Mouse (Mus musculus) neural tube, embryonic 13.5 days (tissue): ENCODE results near the gene Ssh3. TPM values are rescaled to one million over a fixed set of nuclear protein-coding genes. Genes with fewer than 3 reads are reported as not detected.
A peak's percentile ranks its signal among the peaks of the same experiment; 100 is the strongest.

Source experiments
- ATAC-seq: fragments of 200-750 bp; cut with Nextera tagmentation; 2 replicates; pipeline ENCODE4 v1.8.0; 2017; ENCODE audit warnings: low read depth, mild to moderate bottlenecking, moderate TSS enrichment, moderate library complexity
- H3K27ac ChIP-seq: fragments of 300-500 bp; sonication (generic); replicated peaks from 2 replicates; pipeline ENCODE4 v1.5.1; 2015; ENCODE audit warnings: moderate library complexity, mild to moderate bottlenecking, inconsistent platforms
- H3K27me3 ChIP-seq: fragments of 300-500 bp; sonication (generic); 2 replicates; pipeline ENCODE4 v1.6.1; 2015; ENCODE audit warnings: mild to moderate bottlenecking, inconsistent platforms
- H3K36me3 ChIP-seq: fragments of 300-500 bp; sonication (generic); 2 replicates; pipeline ENCODE4 v1.6.1; 2015; ENCODE audit warnings: mild to moderate bottlenecking, inconsistent platforms
- H3K4me1 ChIP-seq: fragments of 300-500 bp; sonication (generic); replicated peaks from 2 replicates; pipeline ENCODE4 v1.6.1; 2015; ENCODE audit warnings: inconsistent platforms
- H3K4me2 ChIP-seq: fragments of 300-500 bp; sonication (generic); 2 replicates; pipeline ENCODE4 v1.6.1; 2015; ENCODE audit warnings: inconsistent platforms, mild to moderate bottlenecking, moderate library complexity
- H3K4me3 ChIP-seq: fragments of 300-500 bp; sonication (generic); 2 replicates; pipeline ENCODE4 v1.5.1; 2015; ENCODE audit warnings: mild to moderate bottlenecking, inconsistent platforms
- H3K9ac ChIP-seq: fragments of 300-500 bp; sonication (generic); 2 replicates; pipeline ENCODE4 v1.6.1; 2015; ENCODE audit warnings: moderate library complexity, mild to moderate bottlenecking, inconsistent platforms
- H3K9me3 ChIP-seq: fragments of 300-500 bp; sonication (generic); 2 replicates; pipeline ENCODE4 v1.6.1; 2016; ENCODE audit warnings: inconsistent platforms
- WGBS: fragments of 180-500 bp; shearing (Covaris S2); methylation state at CpG from one replicate; pipeline ENCODE4 v1.1.7; 2015; 5-methylcytosine and 5-hydroxymethylcytosine counted together
- polyA plus RNA-seq: library from polyadenylated mRNA; unstranded; fragments of >200 nt; fragmentation: Nextera tagmentation; extraction: Ambion mirVana; gene quantifications from 2 replicates; pipeline ENCODE4 v1.2.1, GENCODE M21; 2015

The Ssh3 gene
- 7.2 and 8.2 TPM in 2 replicates for polyA plus RNA-seq

DNA sequence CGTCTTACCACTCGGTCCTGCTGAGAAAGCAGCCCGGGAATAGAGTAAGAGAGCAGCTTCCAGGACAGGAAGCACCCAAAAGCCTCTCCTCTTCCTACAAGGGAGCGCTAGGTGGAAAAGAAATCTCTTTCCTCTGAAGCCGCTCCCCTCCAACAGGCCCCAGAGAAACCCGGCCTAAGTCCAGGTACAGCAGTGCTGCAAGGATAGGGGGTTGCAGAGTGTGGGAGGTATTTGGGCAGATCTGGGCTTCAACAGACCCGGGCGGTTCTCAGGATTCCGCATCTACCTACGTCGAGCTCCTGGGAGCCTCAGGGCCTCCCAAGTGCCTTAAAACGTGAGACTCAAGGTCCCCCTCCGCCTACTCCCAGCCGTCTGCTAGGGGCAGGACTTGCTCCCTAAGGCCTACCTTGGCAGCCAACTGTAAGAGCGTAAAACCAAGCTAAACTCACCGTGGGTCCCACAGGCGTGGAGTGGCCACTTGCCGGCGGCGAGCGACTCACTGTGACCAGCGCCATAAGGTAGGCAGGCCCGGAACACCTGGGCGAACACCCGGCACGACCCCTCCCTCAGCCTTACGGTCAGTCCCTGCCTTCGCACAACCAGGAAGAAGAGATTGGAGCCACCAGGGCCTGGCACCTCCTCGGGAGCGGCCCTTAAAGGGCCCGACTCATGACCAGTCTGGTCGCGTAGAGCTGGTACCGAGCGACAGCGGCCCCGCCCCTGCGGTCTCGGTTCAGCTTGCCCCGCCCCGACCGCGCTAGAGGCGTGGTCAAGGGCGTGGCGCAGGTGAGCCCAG is at the start of gene Ssh3:
Gene Ssh3, minus strand, starts transcription at position 615 of the 796 bp plus-strand sequence.
- no peak within 1 kb of the TSS for H3K27ac ChIP-seq
- WGBS: 6% methylated on average over 46 of the region's 46 CpGs
- H3K4me2 ChIP-seq: peak within 1 kb of the TSS; percentile 56
- peaks cover 44% of the 10 kb centered on the region for H3K27me3 ChIP-seq
- peak; percentile 66 for ATAC-seq
- H3K9ac ChIP-seq: peak within 1 kb of the TSS; percentile 56
- peaks cover 9% of the 10 kb centered on the region for H3K4me1 ChIP-seq
- no peaks in the 10 kb centered on the region for H3K9me3 ChIP-seq
- peak within 1 kb of the TSS; percentile 34 for H3K4me3 ChIP-seq
- peaks cover 24% of the 10 kb centered on the region for H3K36me3 ChIP-seq

DNA sequence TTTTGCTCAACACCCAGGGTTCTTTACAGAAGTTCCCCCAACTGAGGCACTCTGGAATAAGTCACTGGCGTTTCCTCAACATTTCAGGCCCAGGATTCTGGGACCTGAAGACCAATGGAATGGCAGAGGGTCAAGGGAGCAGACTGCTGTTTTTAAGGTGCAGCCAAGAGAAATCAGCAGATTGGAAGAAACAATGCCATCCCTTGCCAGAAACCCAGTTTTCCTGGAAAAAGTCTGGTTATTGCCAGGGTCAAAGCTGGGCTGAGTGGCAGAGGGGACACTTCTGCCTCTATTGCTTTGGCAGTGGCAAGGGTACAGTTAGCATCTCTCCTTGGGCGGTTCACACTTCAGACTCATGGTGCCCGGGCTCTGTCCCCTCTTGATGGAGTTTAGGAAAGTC is 48.2 kb upstream of the Ssh3 start:
- ATAC-seq: no peak
- H3K4me3 ChIP-seq: no peak overlapping the region
- H3K9me3 ChIP-seq: no peaks in the 10 kb centered on the region
- no peaks in the 10 kb centered on the region for H3K27me3 ChIP-seq
- no peak overlapping the region for H3K9ac ChIP-seq
- H3K4me2 ChIP-seq: no peak overlapping the region
- WGBS: 93% methylated on average over 3 of the region's 3 CpGs
- no peaks in the 10 kb centered on the region for H3K4me1 ChIP-seq
- H3K36me3 ChIP-seq: peaks cover 75% of the 10 kb centered on the region
- no peak overlapping the region for H3K27ac ChIP-seq

DNA sequence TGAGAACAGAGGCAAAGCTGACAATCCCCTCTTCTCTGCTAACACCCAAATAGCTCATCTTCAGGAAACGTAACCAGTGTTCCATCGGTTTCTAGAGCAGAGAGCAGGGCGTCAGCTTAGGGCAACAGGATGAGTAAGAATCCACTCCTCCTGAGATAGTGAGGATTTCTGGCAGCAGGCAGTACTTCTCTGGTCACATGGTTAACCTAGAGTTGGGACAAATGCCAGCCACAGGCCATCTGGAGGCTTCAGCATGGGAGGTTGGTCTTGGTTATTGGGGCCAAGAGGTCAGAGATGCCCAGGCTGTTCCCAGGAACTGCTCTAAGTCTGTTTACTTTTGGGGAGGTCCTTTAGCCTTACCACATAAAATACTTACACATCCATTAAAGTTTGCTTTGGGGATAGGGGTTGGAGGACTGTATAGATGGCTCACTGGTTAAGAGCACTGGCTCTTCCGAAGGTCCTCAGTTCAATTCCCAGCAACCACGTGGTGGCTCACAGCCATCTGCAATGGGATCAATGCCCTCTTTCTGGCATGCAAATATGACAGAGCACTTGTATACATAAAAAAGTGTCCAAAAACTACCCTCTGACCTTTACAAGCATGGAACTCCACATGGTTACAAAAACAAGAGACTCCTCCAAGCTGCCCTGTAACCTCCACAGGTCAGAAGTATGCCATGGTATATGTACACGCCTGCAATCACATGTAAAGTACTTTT is 46.4 kb upstream of the Ssh3 start:
- ATAC-seq: no peak
- no peaks in the 10 kb centered on the region for H3K27me3 ChIP-seq
- no peaks in the 10 kb centered on the region for H3K4me1 ChIP-seq
- 80% methylated on average over 6 of the region's 6 CpGs for WGBS
- H3K36me3 ChIP-seq: peaks cover 58% of the 10 kb centered on the region
- H3K4me3 ChIP-seq: no peak overlapping the region
- H3K27ac ChIP-seq: no peak overlapping the region
- no peak overlapping the region for H3K9ac ChIP-seq
- H3K9me3 ChIP-seq: no peaks in the 10 kb centered on the region
- H3K4me2 ChIP-seq: no peak overlapping the region

DNA sequence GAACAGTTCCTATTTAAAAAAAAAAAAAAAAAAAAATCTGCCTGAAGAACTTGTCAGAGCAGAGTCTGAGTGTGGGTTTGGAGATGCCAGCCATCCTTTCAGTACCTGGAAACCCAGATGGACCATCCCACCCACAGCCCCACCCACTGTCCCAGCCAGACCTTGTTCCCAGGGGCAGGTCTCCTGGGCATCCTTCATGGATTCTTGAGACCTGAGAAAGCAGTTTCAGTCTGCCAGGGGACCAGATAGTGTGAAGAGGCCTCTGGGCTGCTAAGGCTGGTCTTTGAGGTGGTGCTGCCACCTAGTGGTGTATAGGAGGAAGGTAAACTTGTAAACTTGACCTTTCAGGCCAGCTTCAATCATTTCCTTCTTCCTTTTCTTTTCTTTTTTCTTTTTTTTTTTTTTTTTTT is 40.8 kb upstream of the Ssh3 start:
- Histone ChIP-seq H3K4me3 (no peak overlapping the region), H3K36me3 (peaks cover 9% of the 10 kb centered on the region), H3K27me3 (no peaks in the 10 kb centered on the region), H3K9me3 (no peaks in the 10 kb centered on the region), H3K27ac (no peak overlapping the region), H3K9ac (no peak overlapping the region), H3K4me1 (peaks cover 15% of the 10 kb centered on the region), H3K4me2 (no peak overlapping the region)
- no peak for ATAC-seq

DNA sequence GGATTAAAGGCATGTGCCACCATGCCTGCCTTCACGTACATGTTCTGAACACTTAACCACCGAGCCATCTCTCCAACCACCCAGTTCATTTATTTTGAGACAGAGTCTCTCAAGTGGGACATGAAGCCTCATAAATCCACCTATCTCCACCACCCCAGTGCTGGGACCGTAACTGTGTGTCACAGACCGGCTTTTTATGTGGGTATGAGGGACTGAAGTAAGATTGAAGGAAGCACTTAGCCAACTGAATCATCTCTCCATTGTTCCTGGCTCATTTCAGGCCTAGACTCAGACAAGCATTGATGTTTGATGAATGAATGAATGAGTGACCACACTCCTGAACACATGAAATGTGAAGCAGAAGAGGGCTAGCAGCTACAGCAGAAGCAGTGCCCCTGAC is 40.3 kb upstream of the Ssh3 start:
- Histone ChIP-seq H3K27me3 (no peaks in the 10 kb centered on the region), H3K4me3 (no peak overlapping the region), H3K4me1 (peaks cover 20% of the 10 kb centered on the region), H3K9ac (no peak overlapping the region), H3K4me2 (no peak overlapping the region), H3K27ac (no peak overlapping the region), H3K36me3 (peaks cover 9% of the 10 kb centered on the region), H3K9me3 (no peaks in the 10 kb centered on the region)
- WGBS: 91% methylated on average over 4 of the region's 4 CpGs
- ATAC-seq: no peak

DNA sequence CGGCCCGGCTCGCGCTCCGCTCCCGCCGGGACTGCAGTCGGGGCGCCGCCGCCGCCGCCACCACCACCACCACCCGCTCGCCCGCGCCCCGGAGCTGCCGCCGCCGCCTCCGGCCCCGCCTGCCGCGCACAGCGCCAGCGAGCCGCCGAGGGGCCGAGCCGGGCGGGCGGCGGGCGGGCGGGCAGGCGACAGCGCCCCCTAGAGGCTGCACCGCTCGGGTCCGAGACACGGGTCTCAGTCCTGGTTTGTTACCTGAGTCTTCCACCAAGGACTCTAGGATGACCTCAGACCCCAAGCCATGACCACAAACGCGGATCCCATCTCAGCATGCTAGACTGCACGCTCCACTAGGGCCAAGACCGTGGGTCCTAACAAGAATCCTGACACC is 37.2 kb upstream of the Ssh3 start, which contains the start of gene Grk2:
Gene Grk2, minus strand, starts transcription at position 33 of the 388 bp plus-strand sequence.
- WGBS: under 1% methylated on average over 10 of the region's 46 CpGs
- no peaks in the 10 kb centered on the region for H3K36me3 ChIP-seq
- peak; percentile 68 for ATAC-seq
- peak within 1 kb of the TSS; percentile 94 for H3K4me3 ChIP-seq
- peaks cover 51% of the 10 kb centered on the region for H3K4me1 ChIP-seq
- peak within 1 kb of the TSS; percentile 85 for H3K4me2 ChIP-seq
- no peaks in the 10 kb centered on the region for H3K27me3 ChIP-seq
- peak within 1 kb of the TSS; percentile 89 for H3K27ac ChIP-seq
- peak within 1 kb of the TSS; percentile 99 for H3K9ac ChIP-seq
- no peaks in the 10 kb centered on the region for H3K9me3 ChIP-seq

DNA sequence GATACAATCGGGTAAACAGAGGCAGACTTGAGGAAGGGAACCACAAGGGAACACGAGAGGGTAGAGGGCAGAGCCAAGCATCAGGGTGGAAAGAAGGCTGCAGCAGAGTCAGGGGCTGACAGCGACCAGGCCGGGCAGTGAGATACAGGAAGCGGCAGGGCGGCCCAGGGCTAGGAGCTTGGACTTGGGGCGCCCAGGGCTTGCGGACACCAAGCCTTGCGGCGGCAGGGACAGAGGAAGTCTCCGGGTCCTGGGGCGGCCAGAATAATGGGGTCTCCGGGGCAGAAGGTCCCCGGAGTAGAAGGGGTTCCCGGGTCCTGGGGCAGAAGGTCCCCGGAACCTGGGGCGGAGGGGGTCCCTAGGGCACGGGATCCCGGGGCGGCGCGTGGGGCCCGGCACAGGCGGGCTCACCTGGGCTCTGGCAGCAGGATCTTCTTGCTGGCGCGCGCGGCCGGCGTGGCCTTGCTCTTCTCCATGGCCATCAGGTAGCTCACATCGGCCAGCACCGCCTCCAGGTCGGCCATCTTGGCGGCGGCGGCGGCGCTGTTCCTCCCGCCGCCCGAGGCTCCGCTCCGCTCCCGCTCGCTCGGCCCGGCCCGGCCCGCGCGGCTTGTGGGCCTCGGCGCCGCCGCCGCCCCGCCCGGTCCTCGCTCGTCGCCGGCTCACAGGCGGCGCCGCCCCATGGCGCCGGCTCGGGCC is 36.7 kb upstream of the Ssh3 start:
- Histone ChIP-seq H3K27me3 (no peaks in the 10 kb centered on the region), H3K27ac (peak overlapping the region; percentile 89), H3K4me3 (peak overlapping the region; percentile 94), H3K9ac (peak overlapping the region; percentile 99), H3K9me3 (no peaks in the 10 kb centered on the region), H3K36me3 (no peaks in the 10 kb centered on the region), H3K4me1 (peaks cover 57% of the 10 kb centered on the region), H3K4me2 (peak overlapping the region; percentile 85)
- ATAC-seq: peak; percentile 62
- under 1% methylated on average over 46 of the region's 68 CpGs for WGBS

DNA sequence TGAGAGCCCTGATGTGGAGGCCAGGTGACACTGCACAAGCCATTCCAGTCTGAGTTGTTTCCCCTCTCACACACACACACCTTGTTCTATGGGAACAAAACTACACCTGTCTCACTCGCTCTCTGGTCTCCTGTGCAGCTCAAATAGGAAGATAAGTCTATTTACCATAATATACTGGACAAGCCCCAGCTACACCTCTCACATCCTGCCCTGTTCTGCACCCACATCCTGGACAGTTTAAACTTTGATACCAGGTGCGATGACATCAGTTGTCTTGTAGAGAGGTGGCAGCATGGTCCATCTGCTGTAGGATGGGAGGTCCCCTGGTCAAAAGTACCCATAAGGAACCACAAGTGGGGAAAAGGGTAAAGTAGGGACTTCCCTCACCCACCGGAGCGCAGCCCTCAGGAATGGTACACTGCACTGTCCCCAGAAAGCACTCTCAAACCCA is 35.9 kb upstream of the Ssh3 start:
- WGBS: 57% methylated on average over 4 of the region's 4 CpGs
- Histone ChIP-seq H3K4me2 (peak overlapping the region; percentile 85), H3K27ac (no peak overlapping the region; the same call in 1 of the 2 replicates), H3K27me3 (no peaks in the 10 kb centered on the region), H3K9me3 (no peaks in the 10 kb centered on the region), H3K36me3 (no peaks in the 10 kb centered on the region), H3K9ac (peak overlapping the region; percentile 99), H3K4me1 (peaks cover 64% of the 10 kb centered on the region), H3K4me3 (peak overlapping the region; percentile 94)
- ATAC-seq: no peak

DNA sequence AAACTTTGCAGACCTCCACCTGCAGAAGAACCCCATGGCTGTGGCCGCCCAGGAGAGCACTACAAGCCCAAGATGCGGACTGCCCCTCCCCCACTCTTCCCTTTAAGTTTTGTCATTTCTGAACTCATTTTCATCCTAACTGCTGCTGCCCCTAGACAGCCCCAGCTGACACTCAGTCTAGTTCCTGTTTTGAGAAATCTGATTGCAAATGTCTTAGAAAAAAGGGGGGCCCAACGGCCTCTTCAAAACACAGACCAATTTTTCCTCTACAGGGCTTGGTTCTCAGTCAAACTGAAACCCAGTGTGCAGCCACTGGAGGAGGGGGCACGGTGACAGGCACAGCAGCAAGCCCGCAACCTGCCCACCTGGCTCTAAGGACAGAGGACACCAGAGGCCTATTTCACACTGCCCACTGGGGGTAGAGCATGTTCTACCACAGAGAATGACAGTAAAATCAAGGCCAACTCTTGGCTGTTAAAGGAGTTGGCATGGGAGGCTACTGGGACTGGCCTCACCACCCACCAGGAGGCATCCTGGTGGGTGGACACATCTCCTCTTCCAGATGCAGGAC is 35.4 kb upstream of the Ssh3 start:
- no peak for ATAC-seq
- Histone ChIP-seq H3K4me1 (peaks cover 70% of the 10 kb centered on the region), H3K4me3 (peak overlapping the region; percentile 94), H3K27me3 (no peaks in the 10 kb centered on the region), H3K9ac (peak overlapping the region; percentile 99), H3K27ac (no peak overlapping the region; the same call in 1 of the 2 replicates), H3K36me3 (no peaks in the 10 kb centered on the region), H3K4me2 (peak overlapping the region; percentile 85), H3K9me3 (no peaks in the 10 kb centered on the region)
- 84% methylated on average over 5 of the region's 5 CpGs for WGBS

DNA sequence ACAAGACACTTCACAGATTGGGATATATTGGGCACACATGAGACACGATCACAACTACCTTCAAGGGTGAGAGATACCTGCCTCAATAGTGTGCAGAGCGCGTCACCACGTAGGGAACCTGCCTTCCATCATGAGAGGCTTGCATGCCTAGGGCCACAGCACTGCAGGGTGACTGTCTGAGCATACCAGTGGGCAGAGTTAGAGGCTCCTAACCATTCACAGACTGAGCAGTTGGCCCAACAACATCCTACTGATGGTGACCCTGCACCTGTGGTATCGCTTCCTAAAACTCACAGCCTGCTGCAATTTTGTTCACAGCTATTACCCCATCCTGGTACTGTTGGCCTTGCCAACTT is 34.6 kb upstream of the Ssh3 start:
- Histone ChIP-seq H3K4me1 (peaks cover 77% of the 10 kb centered on the region), H3K4me3 (no peak overlapping the region), H3K27ac (no peak overlapping the region), H3K9me3 (no peaks in the 10 kb centered on the region), H3K9ac (no peak overlapping the region), H3K36me3 (no peaks in the 10 kb centered on the region), H3K4me2 (peak overlapping the region; percentile 85), H3K27me3 (no peaks in the 10 kb centered on the region)
- 92% methylated on average over 5 of the region's 5 CpGs for WGBS
- ATAC-seq: no peak

DNA sequence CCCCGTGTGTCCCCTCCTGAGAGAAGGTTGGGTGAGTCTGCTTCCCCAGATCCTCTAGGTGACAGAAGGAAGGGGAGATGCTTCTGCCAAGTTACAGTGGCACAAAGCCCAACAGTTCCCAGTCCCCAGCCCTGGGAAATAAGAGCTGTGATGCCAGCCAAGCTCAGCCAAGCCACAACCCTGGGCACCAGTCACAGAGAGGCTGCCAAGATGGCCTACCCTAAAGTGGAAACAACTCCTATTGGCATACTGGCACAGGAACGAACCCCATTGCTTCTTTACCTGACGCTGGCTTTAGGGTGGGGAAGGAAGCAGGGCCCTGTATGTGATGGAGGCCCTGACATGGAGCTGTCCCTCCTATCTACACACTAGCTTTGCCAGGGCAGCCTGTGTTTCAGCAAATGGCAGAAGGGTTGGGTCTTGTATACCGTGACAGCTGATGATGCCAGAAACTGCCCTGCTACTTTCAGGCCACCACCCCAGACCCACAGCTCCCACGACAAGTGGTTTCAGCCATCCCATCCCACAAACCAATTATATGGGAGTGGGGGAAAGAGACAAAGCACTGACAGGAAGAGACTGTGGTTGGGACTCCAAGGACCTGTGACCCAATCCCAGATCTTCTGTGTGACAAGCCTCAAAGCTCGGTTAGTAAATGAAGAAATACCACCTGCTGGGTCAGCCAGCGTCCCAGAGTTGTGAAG is 34.1 kb upstream of the Ssh3 start:
- peak overlapping the region; percentile 59; the same call in 1 of the 2 replicates for H3K9ac ChIP-seq
- peak overlapping the region; percentile 85 for H3K4me2 ChIP-seq
- H3K27ac ChIP-seq: peak overlapping the region; percentile 87
- no peak for ATAC-seq
- WGBS: 71% methylated on average over 7 of the region's 7 CpGs
- peaks cover 77% of the 10 kb centered on the region for H3K4me1 ChIP-seq
- H3K36me3 ChIP-seq: no peaks in the 10 kb centered on the region
- no peaks in the 10 kb centered on the region for H3K9me3 ChIP-seq
- H3K4me3 ChIP-seq: peak overlapping the region; percentile 12
- no peaks in the 10 kb centered on the region for H3K27me3 ChIP-seq
